Mouse (Mus musculus) forebrain, embryonic 14.5 days (tissue): Measurements from ENCODE around the gene Slc38a10. TPM values are rescaled to one million over a fixed set of nuclear protein-coding genes. Genes with fewer than 3 reads are reported as not detected.

Experiments used
- ATAC-seq: fragments of 200-750 bp; cut with Nextera tagmentation; 2 replicates; pipeline ENCODE4 v1.8.0; 2017; ENCODE audit warnings: mild to moderate bottlenecking, moderate library complexity
- DNase-seq: peaks from one replicate; pipeline ENCODE4 v3.0.0-alpha.2; 2015; ENCODE audit warnings: low spot score
- H3K27ac ChIP-seq: fragments of 300-500 bp; sonication (generic); 2 replicates; pipeline ENCODE4 v1.5.1; 2014; ENCODE audit warnings: low read depth, mild to moderate bottlenecking, control low read depth, low read length, moderate library complexity
- H3K27me3 ChIP-seq: fragments of 300-500 bp; sonication (generic); replicated peaks from 2 replicates; pipeline ENCODE4 v1.6.1; 2014; ENCODE audit warnings: low read length, control low read depth, mixed read lengths; ENCODE audit not compliant: control insufficient read depth, insufficient read depth
- H3K36me3 ChIP-seq: fragments of 300-500 bp; sonication (generic); 2 replicates; pipeline ENCODE4 v1.6.1; 2014; ENCODE audit warnings: low read length, control low read depth; ENCODE audit not compliant: control insufficient read depth, insufficient read depth
- H3K4me1 ChIP-seq: fragments of 300-500 bp; sonication (generic); 2 replicates; pipeline ENCODE4 v1.6.1; 2014; ENCODE audit warnings: antibody characterized with exemption, low read length, control low read depth; ENCODE audit not compliant: control insufficient read depth, insufficient read depth
- H3K4me2 ChIP-seq: fragments of 300-500 bp; sonication (generic); 2 replicates; pipeline ENCODE4 v1.6.1; 2014; ENCODE audit warnings: mild to moderate bottlenecking, control low read depth, low read length
- H3K4me3 ChIP-seq: fragments of 300-500 bp; sonication (generic); 2 replicates; pipeline ENCODE4 v1.5.1; 2014; ENCODE audit warnings: low read depth, low read length, control low read depth
- H3K9ac ChIP-seq: fragments of 300-500 bp; sonication (generic); 2 replicates; pipeline ENCODE4 v1.6.1; 2014; ENCODE audit warnings: mild to moderate bottlenecking, low read length, control low read depth, moderate library complexity
- H3K9me3 ChIP-seq: fragments of 300-500 bp; sonication (generic); replicated peaks from 2 replicates; pipeline ENCODE4 v1.6.1; 2016; ENCODE audit warnings: low read length, control low read depth, mixed read lengths; ENCODE audit not compliant: control insufficient read depth
- WGBS: fragments of 180-500 bp; shearing (Covaris S2); extraction: QIAGEN DNeasy Blood & Tissue Kit; methylation state at CpG from one replicate; pipeline ENCODE4 v1.1.7; 2014; 5-methylcytosine and 5-hydroxymethylcytosine counted together
- polyA plus RNA-seq: library from polyadenylated mRNA; unstranded; fragments of >200 nt; fragmentation: Nextera tagmentation; extraction: Ambion mirVana; gene quantifications from 2 replicates; pipeline ENCODE4 v1.2.1, GENCODE M21; 2014

The Slc38a10 gene
- polyA plus RNA-seq, 1 experiment from 2014 or later: 53.6 TPM

GRCm38 (mm10) chr11:120107796-120108195 is 43.4 kb downstream of the Slc38a10 start:
- DNase-seq: no peak

GRCm38 (mm10) chr11:120107026-120107425 is 44.1 kb downstream of the Slc38a10 start:
- peaks cover 63% of the 10 kb centered on the region for H3K36me3 ChIP-seq
- H3K27ac ChIP-seq: no peak overlapping the region
- no peak overlapping the region for H3K4me2 ChIP-seq
- no peaks in the 10 kb centered on the region for H3K4me1 ChIP-seq
- H3K9me3 ChIP-seq: no peaks in the 10 kb centered on the region
- H3K9ac ChIP-seq: no peak overlapping the region
- 82% methylated on average over 2 of the region's 2 CpGs for WGBS
- H3K4me3 ChIP-seq: no peak overlapping the region
- H3K27me3 ChIP-seq: no peaks in the 10 kb centered on the region
- DNase-seq: no peak
- ATAC-seq: no peak

More at GRCm38 (mm10) chr11:120107796-120108195, 43.4 kb downstream of the Slc38a10 start:
- Histone ChIP-seq H3K4me3 (no peak overlapping the region), H3K4me2 (no peak overlapping the region), H3K27ac (no peak overlapping the region), H3K27me3 (no peaks in the 10 kb centered on the region), H3K9me3 (no peaks in the 10 kb centered on the region), H3K9ac (no peak overlapping the region), H3K4me1 (no peaks in the 10 kb centered on the region), H3K36me3 (peaks cover 63% of the 10 kb centered on the region)
- no peak for ATAC-seq
- WGBS: 85% methylated on average over 9 of the region's 9 CpGs

- H3K4me1 ChIP-seq: peaks cover 4% of the 10 kb centered on the region; the same call in 1 of the 2 replicates
- no peak overlapping the region for H3K9ac ChIP-seq
- H3K4me3 ChIP-seq: no peak overlapping the region
- ATAC-seq: no peak
- no peak for DNase-seq
- peaks cover 47% of the 10 kb centered on the region for H3K36me3 ChIP-seq
- no peak overlapping the region for H3K4me2 ChIP-seq
- H3K9me3 ChIP-seq: no peaks in the 10 kb centered on the region
- H3K27me3 ChIP-seq: no peaks in the 10 kb centered on the region
- no peak overlapping the region for H3K27ac ChIP-seq
- WGBS: 96% methylated on average over 3 of the region's 3 CpGs
Measured at GRCm38 (mm10) chr11:120103431-120103997, 47.6 kb downstream of the Slc38a10 start.

GRCm38 (mm10) chr11:120101036-120101435 is 50.1 kb downstream of the Slc38a10 start:
- Histone ChIP-seq H3K27ac (no peak overlapping the region), H3K4me1 (peaks cover 12% of the 10 kb centered on the region), H3K9ac (no peak overlapping the region), H3K4me2 (no peak overlapping the region), H3K27me3 (no peaks in the 10 kb centered on the region), H3K9me3 (no peaks in the 10 kb centered on the region), H3K36me3 (peaks cover 37% of the 10 kb centered on the region), H3K4me3 (no peak overlapping the region)
- WGBS: 6% methylated on average over 3 of the region's 3 CpGs
- DNase-seq (peak; percentile 81), ATAC-seq (no peak)

GRCm38 (mm10) chr11:120098588-120099511 is 52.3 kb downstream of the Slc38a10 start, which contains the start of the genes Tepsin and Ndufaf8:
TSS of gene Tepsin (minus strand) at chr11:120098731.
TSS of gene Ndufaf8 (plus strand) at chr11:120098928.
- peak within 1 kb of the TSS; percentile 81 for H3K4me3 ChIP-seq
- DNase-seq (peak; percentile 98), ATAC-seq (peak; percentile 98)
- no peaks in the 10 kb centered on the region for H3K9me3 ChIP-seq
- H3K27me3 ChIP-seq: no peaks in the 10 kb centered on the region
- H3K4me2 ChIP-seq: peak within 1 kb of the TSS; percentile 93
- under 1% methylated on average over 74 of the region's 77 CpGs for WGBS
- H3K4me1 ChIP-seq: peaks cover 12% of the 10 kb centered on the region
- peak within 1 kb of the TSS; percentile 92 for H3K9ac ChIP-seq
- H3K36me3 ChIP-seq: peaks cover 36% of the 10 kb centered on the region
- peak within 1 kb of the TSS; percentile 92 for H3K27ac ChIP-seq

GRCm38 (mm10) chr11:120092817-120093591 is 58.1 kb downstream of the Slc38a10 start:
- WGBS: 76% methylated on average over 23 of the region's 23 CpGs
- DNase-seq (no peak), ATAC-seq (no peak)
- no peak overlapping the region for H3K9ac ChIP-seq
- H3K27ac ChIP-seq: no peak overlapping the region
- no peak overlapping the region for H3K4me2 ChIP-seq
- H3K36me3 ChIP-seq: peaks cover 62% of the 10 kb centered on the region
- peaks cover 7% of the 10 kb centered on the region for H3K4me1 ChIP-seq
- H3K4me3 ChIP-seq: no peak overlapping the region
- H3K9me3 ChIP-seq: no peaks in the 10 kb centered on the region
- no peaks in the 10 kb centered on the region for H3K27me3 ChIP-seq

- Histone ChIP-seq H3K27ac (no peak overlapping the region), H3K4me1 (peaks cover 5% of the 10 kb centered on the region), H3K27me3 (no peaks in the 10 kb centered on the region), H3K9me3 (no peaks in the 10 kb centered on the region), H3K36me3 (peaks cover 54% of the 10 kb centered on the region), H3K9ac (no peak overlapping the region), H3K4me2 (no peak overlapping the region), H3K4me3 (no peak overlapping the region)
- no peak for DNase-seq
- 91% methylated on average over 4 of the region's 4 CpGs for WGBS
- no peak for ATAC-seq
Measured at GRCm38 (mm10) chr11:120090661-120091060, 60.5 kb downstream of the Slc38a10 start.

- no peaks in the 10 kb centered on the region for H3K27me3 ChIP-seq
- peak within 1 kb of the TSS; percentile 98 for H3K4me2 ChIP-seq
- peak within 1 kb of the TSS; percentile 82; the same call in 1 of the 2 replicates for H3K27ac ChIP-seq
- H3K9me3 ChIP-seq: no peaks in the 10 kb centered on the region
- peaks cover 31% of the 10 kb centered on the region for H3K36me3 ChIP-seq
- DNase-seq: peak; percentile 99
- H3K9ac ChIP-seq: peak within 1 kb of the TSS; percentile 97
- peaks cover 10% of the 10 kb centered on the region for H3K4me1 ChIP-seq
- WGBS: under 1% methylated on average over 41 of the region's 42 CpGs
- peak; percentile 100 for ATAC-seq
- peak within 1 kb of the TSS; percentile 97 for H3K4me3 ChIP-seq
Measured at GRCm38 (mm10) chr11:120086702-120087152, 64.4 kb downstream of the Slc38a10 start, which contains the start of gene Cep131. TSS of gene Cep131 (minus strand) at chr11:120086827.
